Comparison of ENCODE assay signal across 19 mouse cellular contexts in the genomic region with DNA sequence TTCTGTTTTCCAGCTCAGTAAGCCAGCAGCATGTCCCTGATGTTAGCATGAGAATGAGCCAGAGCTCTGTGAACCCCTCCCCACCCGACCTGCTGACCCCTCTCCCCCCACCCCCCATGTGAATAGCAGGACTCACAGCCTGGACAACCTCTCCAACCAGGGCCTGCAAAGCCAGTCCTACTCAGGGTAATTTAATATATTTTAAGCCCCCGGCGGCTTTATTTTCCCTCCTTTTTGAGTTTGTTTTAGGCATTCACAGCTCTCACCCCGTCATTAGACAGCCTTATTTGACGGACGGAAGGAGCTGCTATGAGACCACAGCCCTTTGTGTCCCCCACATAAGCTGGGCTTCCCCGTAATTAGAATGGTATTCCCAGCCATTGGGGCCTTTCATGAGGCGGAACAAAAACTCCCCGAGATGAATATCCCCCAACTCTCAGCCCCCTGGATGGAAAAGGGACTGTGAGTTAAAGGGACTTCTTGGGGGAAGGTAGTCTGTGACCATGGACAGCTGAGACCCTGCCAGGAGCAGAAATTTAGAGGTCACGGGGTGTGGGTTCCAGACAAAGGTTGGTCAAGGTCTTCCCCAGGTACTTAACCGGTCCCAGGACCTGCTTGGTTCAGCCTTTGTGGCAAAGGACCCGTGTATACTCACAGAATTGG.
DNase-seq lines count a peak whose midpoint lies in the region; ATAC-seq lines count a peak whose summit lies in the region.
"Had no signal": no experiment of that assay in that cellular context is flagged by ENCODE, and none has a peak within 500 bp of the region (broad histone marks: within the 10 kb centered on the region; RNA-seq: fewer than 3 reads in every experiment).

No protein-coding gene starts in this region.

- no peak for DNase-seq in neural tube, embryonic 11.5 days (ENCODE audit: low spot score)
- DNase-seq in neural tube, embryonic 10.5 days (ENCODE audit: extremely low spot score, low spot score), result no peak
- peak; percentile 34 for DNase-seq in hindbrain, embryonic 11.5 days (ENCODE audit: low spot score)
- DNase-seq in cerebellum, postnatal 14 days, result no peak
- no peak for DNase-seq in gastrocnemius, postnatal 36 days
- no peak for DNase-seq in adrenal gland, postnatal 14 days
- no peak for DNase-seq in ovary, adult 18-20 months (ENCODE audit: low spot score)
- DNase-seq: cerebellum, adult 8-10 months; gastrocnemius, postnatal 10 days; heart, postnatal 14 days; kidney, postnatal 10 days; layer of hippocampus, adult 9-11 months; lung, adult 18-20 months; lung, postnatal 36 days; right cerebral cortex, postnatal 14 days had no signal

- peak overlapping the region; percentile 34; the same call in 1 of the 2 replicates for H3K27ac ChIP-seq in neural tube, embryonic 11.5 days (ENCODE audit: low read depth, low read length)
- peak overlapping the region; percentile 68 for H3K27ac ChIP-seq in hindbrain, embryonic 11.5 days (ENCODE audit: low read depth, low read length)
- H3K27ac ChIP-seq in midbrain, embryonic 13.5 days, result peak overlapping the region; percentile 74
- H3K27ac ChIP-seq: embryonic facial prominence, embryonic 12.5 days; limb, embryonic 15.5 days had no signal

- ATAC-seq in neural tube, embryonic 11.5 days (ENCODE audit: insufficient read depth, low FRiP score, low TSS enrichment), result no peak
- ATAC-seq in hindbrain, embryonic 11.5 days (ENCODE audit: low FRiP score), result peak; percentile 43
- peak; percentile 16; the same call in 1 of the 2 replicates for ATAC-seq in midbrain, embryonic 13.5 days
- ATAC-seq: intestine, postnatal 0 days had no signal

- peaks cover 15% of the 10 kb centered on the region for H3K4me1 ChIP-seq in neural tube, embryonic 11.5 days (ENCODE audit: control insufficient read depth, insufficient read depth, low read length)
- peaks cover 18% of the 10 kb centered on the region; the same call in 1 of the 2 replicates for H3K4me1 ChIP-seq in hindbrain, embryonic 11.5 days (replicated peaks; ENCODE audit: control insufficient read depth, insufficient read depth, low read length)
- peaks cover 54% of the 10 kb centered on the region for H3K4me1 ChIP-seq in midbrain, embryonic 13.5 days (replicated peaks)
- H3K4me1 ChIP-seq: embryonic facial prominence, embryonic 12.5 days; limb, embryonic 15.5 days had no signal

- 24% methylated on average over 12 of the region's 12 CpGs for WGBS in neural tube, embryonic 11.5 days
- WGBS in hindbrain, embryonic 11.5 days, result 15% methylated on average over 12 of the region's 12 CpGs
- WGBS in midbrain, embryonic 13.5 days, result 9% methylated on average over 12 of the region's 12 CpGs

- no peak overlapping the region for H3K4me3 ChIP-seq in neural tube, embryonic 11.5 days (ENCODE audit: low read depth, low read length)
- H3K4me3 ChIP-seq in hindbrain, embryonic 11.5 days (ENCODE audit: low read depth, low read length), result no peak overlapping the region
- no peak overlapping the region for H3K4me3 ChIP-seq in midbrain, embryonic 13.5 days (replicated peaks)
- H3K4me3 ChIP-seq: embryonic facial prominence, embryonic 12.5 days; limb, embryonic 15.5 days had no signal

- intact Hi-C loops in gastrocnemius, postnatal 36 days (cut with DNase I), result loop anchor here (5.0 kb wide), 1 partner anchor 52 kb away; no protein-coding TSS in a partner anchor

- no peaks in the 10 kb centered on the region for H3K36me3 ChIP-seq in neural tube, embryonic 11.5 days (ENCODE audit: control insufficient read depth, insufficient read depth, low read length)
- H3K36me3 ChIP-seq in hindbrain, embryonic 11.5 days (ENCODE audit: control insufficient read depth, insufficient read depth, low read length), result no peaks in the 10 kb centered on the region
- no peaks in the 10 kb centered on the region for H3K36me3 ChIP-seq in midbrain, embryonic 13.5 days
- H3K36me3 ChIP-seq: embryonic facial prominence, embryonic 12.5 days; limb, embryonic 15.5 days had no signal

- H3K4me2 ChIP-seq in neural tube, embryonic 11.5 days (ENCODE audit: low read depth), result no peak overlapping the region
- H3K4me2 ChIP-seq in hindbrain, embryonic 11.5 days (replicated peaks; ENCODE audit: low read depth, low read length), result no peak overlapping the region
- H3K4me2 ChIP-seq in midbrain, embryonic 13.5 days (replicated peaks), result 0 out of 2 replicates have a peak overlapping the region, but pooled peaks have one; percentile 9
- H3K4me2 ChIP-seq: embryonic facial prominence, embryonic 12.5 days; limb, embryonic 15.5 days had no signal

- H3K9me3 ChIP-seq in neural tube, embryonic 11.5 days (ENCODE audit: control insufficient read depth, low read length), result no peaks in the 10 kb centered on the region
- no peaks in the 10 kb centered on the region for H3K9me3 ChIP-seq in hindbrain, embryonic 11.5 days (ENCODE audit: control insufficient read depth, low read length)
- no peaks in the 10 kb centered on the region for H3K9me3 ChIP-seq in midbrain, embryonic 13.5 days
- H3K9me3 ChIP-seq: embryonic facial prominence, embryonic 12.5 days; limb, embryonic 15.5 days had no signal

- H3K27me3 ChIP-seq in neural tube, embryonic 11.5 days (ENCODE audit: control insufficient read depth, insufficient read depth, low read length), result peaks cover 67% of the 10 kb centered on the region
- peaks cover 45% of the 10 kb centered on the region for H3K27me3 ChIP-seq in hindbrain, embryonic 11.5 days (ENCODE audit: control insufficient read depth, insufficient read depth, low read length)
- H3K27me3 ChIP-seq in midbrain, embryonic 13.5 days, result peaks cover 81% of the 10 kb centered on the region

- 0 out of 2 replicates have a peak overlapping the region, but pooled peaks have one; percentile 5 for H3K9ac ChIP-seq in neural tube, embryonic 11.5 days (ENCODE audit: low read length)
- no peak overlapping the region for H3K9ac ChIP-seq in hindbrain, embryonic 11.5 days (ENCODE audit: low read depth, low read length)
- peak overlapping the region; percentile 32; the same call in 1 of the 2 replicates for H3K9ac ChIP-seq in midbrain, embryonic 13.5 days (replicated peaks)
- H3K9ac ChIP-seq: embryonic facial prominence, embryonic 12.5 days; limb, embryonic 15.5 days had no signal
